Mouse (Mus musculus): ENCODE measurements around the gene Kif1b.

Kif1b gene

DNA sequence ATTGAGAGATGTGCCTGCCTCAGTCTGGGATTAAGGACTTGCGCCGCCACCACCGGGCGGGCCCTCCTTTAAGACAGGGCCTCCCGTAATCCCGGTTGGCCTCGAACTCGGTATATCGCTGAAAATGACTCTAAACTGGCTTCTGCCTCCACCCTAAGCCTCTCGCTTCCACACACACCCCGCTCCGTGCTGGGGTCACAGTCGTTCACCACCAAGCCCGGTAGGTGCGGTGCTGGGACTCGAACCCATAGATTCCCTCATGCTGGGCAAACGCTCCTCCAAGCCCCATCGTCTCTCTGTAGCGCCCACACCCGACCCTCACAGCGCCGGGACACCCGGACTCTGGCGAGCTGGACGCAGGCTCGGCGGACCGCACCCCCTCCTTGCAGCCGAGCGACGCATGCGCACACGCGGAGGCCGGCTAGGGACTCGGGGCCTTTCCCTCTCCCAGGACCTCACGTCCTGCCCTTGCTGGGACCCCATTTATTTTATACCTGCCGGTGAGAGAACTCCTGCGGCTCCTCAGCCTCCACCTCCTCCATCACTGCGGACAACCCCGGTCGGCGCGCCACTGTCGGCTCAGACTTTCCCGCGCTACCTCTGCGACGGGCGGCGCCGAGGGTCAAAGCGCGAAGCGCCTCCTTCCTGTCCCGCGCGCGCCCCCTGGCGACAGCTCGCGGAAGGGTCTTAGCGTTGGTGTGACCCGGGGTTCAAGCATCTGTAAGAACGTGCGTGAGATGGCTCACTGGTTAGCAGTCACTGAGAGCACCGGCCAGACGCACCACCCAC, 170.3 kb downstream of the Kif1b start, which contains the start of gene Cenps:
TSS of gene Cenps (minus strand) at position 648 of the 789 bp plus-strand sequence.
- DNase-seq (ENCODE audit: low read depth): peak; percentile 91

- peak; percentile 65 for DNase-seq (ENCODE audit: low read depth)
These were observed 171.2 kb downstream of the Kif1b start for GRCm38 (mm10) chr4:149136116-149136850.

GRCm38 (mm10) chr4:149133395-149133794, 174.1 kb downstream of the Kif1b start:
- DNase-seq (ENCODE audit: low read depth): no peak

- no peak for DNase-seq (ENCODE audit: low read depth)
These were observed 175.5 kb downstream of the Kif1b start for GRCm38 (mm10) chr4:149131789-149132565.

DNA sequence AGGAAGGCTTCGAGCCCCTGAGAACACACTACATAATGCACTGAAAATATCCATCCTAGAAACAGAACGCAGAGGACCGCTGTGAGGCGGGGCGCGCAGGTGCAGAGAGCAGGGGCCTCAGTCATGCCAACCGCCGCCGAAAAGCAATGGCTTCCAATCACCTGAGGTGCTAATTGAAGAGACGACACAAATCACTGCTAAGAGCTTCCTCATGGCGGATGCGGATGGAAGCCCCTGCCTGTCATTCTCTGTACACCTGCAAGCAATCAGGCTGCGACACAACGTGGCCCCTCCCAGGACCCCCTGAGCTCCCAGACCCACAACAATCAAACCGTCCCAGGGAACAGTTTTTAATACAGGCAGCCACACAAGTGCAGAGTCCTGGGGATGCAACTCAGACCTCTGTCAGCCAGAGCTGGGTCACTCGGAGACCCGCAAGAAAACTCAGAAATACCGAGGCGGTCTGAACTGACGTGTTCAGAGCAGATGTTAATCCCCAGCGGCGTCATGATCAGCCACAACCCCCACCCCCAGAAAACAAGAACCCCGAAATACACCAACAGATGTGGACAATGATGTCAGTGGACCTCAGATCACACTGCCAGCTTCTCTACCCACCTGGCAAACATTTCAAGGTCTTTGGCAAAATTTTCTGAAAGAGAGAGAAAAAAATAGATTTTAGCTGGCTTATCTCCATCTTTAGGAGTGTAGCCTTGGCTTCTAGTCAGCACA, 176.3 kb downstream of the Kif1b start:
- DNase-seq (ENCODE audit: low read depth): no peak

DNA sequence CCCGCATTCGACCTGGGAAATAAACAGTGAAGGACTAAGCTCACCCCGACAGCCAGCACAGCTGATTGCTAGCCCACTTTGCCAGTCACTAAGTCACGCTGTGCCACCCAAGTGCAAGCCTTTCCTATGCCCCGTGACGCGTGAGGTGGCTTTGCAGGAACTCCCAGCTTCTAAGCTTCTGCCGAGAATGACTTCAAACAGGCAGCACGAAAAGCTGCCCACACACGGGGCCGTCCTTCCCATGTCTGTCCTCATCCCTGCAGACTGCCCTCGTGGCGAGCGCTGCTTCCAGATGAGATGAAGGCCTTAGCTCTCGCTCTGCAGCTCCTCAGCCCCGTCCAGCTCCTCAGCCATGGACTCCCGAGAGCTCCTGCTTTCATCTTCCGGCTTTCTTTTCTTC, 179.0 kb downstream of the Kif1b start:
- DNase-seq (ENCODE audit: low read depth): no peak

DNA sequence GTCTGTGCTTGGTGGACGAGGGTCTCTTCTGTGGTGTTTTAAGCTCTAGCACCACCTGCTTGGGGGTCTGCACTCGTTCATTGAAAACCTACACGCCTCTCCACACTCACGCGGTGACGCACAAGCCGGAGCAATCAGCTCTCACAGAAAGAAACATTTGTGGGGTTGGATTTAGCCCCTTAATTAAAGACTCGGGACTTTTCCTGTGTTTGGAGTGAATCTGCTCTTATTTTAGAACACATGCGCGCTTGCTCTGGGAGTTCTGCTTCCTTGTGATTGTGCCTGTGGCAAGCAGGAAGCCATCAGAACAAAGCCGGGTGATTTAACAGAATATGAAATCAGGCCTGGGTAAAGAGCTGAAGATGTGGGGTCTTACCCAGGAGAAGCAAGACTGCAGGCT, 180.8 kb downstream of the Kif1b start, which contains the start of gene Cort:
TSS of gene Cort (minus strand) at position 101 of the 400 bp plus-strand sequence.
- DNase-seq (ENCODE audit: low read depth): no peak

Measured in NIH3T3 (cell line).